Mouse (Mus musculus) layer of hippocampus, postnatal 14 days (tissue): ENCODE measurements at regions not wholly inside any gene's neighbourhood (a gene's known extent, or its start where the extent isn't known, plus 50 kb on each side); places are given as distances from the start of the nearest gene placed in this dataset.

Experiments used
- DNase-seq, 2 experiments: peaks; one replicate each; pipeline ENCODE4 v3.0.0; 2021 to 2022; ENCODE audit warnings: low spot score in 2 of 2, mixed read lengths in 1 of 2

DNA sequence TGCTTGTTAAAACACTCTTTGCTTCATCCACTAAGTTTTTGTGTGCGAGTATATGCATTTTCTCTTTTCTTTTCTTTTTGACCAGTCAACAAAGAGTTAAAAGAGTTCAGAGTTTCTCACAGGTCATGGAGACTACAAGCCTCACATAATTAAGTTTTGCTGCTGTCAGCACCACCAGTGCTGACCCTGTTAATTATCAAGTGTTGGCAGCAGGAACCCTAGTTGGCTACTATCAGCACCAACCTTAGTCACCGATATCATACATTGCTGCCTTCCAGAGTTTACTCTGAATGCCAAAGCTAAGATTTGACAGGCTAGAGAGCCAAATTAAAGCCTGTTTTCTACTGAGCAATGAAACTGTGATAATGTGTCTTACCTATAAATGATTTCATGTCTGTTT lies 491.8 kb upstream of the Cntnap2 start:
- DNase-seq: no peak

DNA sequence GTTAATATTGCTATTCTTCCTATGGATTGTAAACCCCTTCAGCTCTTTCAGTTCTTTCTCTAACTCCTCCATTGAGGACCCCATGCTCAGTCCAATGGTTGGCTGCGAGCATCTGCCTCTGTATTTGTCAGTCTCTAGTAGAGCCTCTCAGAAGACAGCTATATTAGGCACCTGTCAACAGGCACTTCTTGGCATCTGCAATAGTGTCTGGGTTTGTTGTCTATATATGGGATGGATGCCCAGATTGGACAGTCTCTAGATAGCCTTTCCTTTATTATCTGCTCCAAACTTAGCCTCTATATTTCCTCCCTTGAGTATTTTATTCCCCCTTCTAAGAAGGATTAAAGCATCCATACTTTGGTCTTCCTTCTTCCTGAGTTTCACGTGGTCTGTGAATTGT lies 490.2 kb upstream of the Cntnap2 start:
- DNase-seq: no peak

DNA sequence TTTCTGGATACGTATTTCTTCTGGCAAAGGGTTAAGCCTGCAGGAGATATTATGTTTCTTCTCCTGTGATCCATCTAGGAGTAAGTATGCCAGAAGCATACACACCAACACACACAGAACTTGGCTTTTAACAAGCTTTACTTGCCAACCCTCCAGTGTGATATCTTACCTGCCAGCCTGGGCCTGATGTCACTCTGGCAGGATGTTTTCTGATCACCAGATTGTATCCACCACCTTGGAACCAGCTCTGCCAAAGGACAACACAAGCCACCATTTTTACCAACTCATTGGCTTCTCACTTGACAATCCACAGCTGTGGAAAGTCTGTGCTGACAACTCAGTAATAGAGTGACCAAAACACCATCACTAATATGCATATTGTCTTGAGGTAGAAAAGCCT lies 469.0 kb upstream of the Cntnap2 start:
- peak in 1 of 2 experiments; percentile 24 for DNase-seq
